Mouse (Mus musculus) thymus, adult 18-20 months (tissue): Measurements from ENCODE around the gene Ppara.
A peak's percentile ranks its signal among the peaks of the same experiment; 100 is the strongest.

Source experiments
- DNase-seq, 2 experiments: peaks; one replicate each; pipeline ENCODE4 v3.0.0; 2022; ENCODE audit warnings: mixed read lengths in 2 of 2

Ppara gene

DNA sequence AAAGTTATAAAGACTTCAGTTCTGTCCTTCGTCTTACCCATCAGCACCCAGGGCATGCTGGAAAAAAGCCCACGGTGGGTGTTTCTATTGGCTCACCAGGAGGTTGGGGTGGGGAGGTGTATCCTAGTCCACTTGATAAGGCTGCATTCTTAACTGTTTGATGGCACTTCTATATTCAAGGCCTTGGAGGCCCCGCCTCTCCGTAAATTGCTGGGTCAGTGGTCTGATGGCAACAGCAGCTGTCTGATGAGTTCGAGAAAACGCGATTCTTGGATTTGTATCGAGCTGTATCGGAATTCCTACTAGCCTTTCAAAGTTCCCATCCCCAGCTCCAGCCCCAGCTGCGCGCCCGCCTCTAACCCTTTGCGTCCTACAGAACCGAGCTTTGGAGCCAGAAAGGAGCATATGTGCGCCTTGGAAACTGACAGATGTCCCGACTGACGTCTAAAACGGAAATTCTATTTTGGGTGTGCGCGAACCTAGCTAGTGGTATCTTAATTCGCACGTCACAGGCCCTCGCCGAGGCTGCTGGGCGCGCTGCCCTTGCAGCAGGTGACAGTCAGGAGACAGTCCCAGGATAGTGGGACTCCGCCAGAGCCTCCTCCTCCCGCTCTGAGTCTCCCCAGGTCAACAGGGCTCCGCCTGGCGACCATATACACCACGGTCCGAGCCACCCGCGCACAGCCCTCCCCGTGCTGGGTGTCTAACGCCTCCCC is 76.2 kb downstream of the Ppara start:
- DNase-seq = peak in 1 of 2 experiments; percentile 18

DNA sequence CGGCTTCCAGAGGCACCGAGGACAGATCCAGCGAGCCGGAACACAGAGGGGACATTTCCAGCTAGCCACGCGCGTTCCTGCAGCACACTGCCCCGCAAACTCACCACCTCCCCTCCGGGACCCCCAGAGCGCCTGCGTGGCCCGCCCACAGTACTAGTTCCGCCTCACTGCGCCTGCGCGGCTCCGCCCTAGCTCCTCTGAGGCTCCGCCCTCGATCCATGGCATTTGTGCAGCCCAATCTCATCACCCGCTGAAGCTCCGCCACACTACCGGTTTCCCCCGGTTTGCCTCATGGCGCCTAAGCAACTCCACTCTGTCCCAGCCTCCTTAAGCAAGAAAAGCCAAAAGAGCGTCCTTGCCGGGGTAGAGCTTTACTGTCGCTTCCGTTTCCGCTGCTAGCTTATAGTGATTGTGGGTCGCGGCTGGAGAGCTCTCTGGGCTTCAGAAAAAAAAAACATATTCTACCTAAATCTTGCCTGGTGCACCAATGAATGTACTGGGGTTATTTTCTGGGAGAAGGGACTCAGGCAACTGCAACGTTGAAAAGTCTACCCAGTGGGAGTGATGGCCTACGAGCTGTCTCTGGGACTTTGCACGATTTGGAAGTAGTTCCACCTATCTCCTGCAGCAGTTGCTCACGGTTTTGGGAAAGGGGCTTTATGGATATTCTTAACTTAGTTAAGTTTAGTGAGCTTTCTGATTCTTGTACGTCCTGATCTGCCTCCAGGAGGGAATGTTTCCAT is 76.9 kb downstream of the Ppara start, which contains the start of gene Cdpf1:
Gene Cdpf1 (minus strand): TSS at position 163 of the 743 bp plus-strand sequence.
- DNase-seq = peak; percentile 98

DNA sequence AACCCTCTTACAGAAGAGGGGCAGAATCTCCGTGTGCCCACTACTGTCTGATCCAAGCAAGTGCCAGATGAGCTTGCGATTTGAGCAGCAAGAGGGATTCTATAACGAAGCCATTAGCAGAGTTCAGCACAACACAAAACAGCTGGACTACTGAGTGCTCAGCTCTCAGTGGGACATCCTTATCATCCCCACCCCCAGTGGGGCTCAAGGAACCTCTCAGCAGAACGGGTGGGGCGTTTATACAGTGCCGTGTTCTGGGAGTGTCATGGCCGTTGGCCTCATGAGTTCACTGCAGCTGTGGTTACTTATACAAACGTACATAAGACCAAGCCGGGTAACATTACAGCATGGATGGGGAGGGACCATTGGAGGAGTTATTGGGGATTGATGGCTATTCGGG is 78.6 kb downstream of the Ppara start:
- DNase-seq = no peak

DNA sequence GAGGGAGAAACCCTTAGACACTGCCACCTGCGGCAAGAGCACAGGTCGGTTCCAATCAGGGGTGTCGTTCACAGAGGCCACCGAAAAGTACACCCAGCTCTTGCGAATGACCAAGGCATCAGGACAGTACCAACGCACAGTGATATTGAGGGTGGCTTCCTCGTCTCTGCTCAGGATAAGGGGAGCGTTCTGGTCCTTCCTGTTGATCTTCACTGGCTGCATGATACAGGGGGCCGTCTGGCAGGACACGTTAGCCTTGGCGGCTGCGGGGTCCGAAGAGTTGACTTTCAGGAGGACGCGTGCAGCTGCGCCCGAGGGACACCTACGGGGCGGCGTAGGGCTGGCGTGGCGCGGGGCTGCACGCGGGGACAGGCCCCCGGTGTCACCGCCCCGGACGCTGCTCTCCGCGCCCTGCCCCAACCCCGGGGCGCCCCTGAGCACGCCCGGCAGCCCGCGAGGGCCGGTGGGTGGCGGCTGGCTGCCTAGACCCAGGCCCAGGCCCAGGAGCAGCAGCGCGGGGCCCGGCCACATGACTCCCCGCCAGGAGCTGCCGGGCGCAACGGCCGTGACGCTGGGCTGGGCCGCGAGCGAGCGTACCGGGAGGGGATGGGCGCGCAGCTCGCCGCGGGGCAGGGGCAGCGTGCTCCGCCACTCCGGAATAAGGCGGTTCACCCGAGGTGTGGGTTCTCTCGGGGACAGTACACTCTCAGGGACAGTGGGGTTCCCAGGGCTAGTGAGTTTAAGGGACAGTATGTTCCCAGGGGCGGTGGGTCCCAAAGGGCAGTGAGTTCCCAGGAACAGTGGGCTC is 86.6 kb downstream of the Ppara start, which contains the start of gene Pkdrej:
Gene Pkdrej (minus strand): TSS at position 532 of the 808 bp plus-strand sequence.
- no peak for DNase-seq

DNA sequence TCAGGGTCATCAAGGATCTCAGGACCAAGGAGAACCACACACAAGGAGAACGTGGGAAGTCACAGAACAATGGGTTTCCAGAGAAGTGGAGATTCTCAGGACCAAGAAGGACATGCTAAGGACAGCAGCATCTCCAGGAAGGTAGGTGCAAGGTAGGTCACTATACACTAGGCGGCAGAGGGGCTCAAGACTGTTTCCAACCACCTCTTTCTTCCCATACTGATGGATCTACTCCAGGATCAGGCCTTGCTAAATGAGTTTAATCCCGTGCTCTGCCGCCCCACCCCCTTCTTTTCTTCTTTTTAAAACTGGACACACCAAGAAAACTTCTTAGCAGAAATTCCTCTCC is 87.2 kb downstream of the Ppara start:
- no peak for DNase-seq

DNA sequence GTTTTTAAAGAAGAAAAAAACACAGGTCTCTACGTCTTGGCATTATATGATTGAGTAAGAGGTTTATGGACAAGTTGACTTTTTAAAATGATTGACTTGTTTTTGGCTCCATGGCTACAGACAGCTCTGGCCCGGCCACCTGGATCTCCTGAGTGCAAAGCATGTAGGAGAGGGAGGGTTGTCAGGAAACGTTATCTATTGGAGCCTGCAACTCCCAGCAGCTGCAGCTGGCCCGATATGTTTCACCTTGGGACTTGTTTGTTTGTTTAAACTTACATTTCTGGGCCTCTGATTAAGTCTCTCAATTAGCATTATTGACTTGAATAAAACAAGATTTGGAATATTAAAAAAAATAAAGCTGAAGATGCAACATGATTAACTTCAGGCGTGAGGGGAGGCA is 91.9 kb downstream of the Ppara start:
- no peak for DNase-seq

DNA sequence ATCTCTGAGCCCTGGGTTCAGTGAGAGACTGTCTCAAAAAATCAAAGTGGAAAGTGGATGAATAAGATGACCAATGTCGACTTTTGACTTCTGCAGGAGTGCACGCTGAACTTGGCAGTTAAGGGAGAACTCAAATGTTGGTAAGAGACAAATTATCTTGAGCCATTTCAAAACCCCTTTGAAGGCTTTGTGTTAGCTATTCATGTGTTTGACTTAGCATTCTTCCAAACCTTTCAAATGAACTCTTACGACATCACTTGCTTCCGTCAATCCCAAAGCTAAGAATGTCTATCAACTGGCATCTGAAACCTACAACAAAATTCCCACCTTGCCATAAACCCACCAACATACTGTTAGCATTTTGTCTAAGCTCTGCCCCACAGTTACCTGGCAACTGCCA is 93.3 kb downstream of the Ppara start:
- no peak for DNase-seq

DNA sequence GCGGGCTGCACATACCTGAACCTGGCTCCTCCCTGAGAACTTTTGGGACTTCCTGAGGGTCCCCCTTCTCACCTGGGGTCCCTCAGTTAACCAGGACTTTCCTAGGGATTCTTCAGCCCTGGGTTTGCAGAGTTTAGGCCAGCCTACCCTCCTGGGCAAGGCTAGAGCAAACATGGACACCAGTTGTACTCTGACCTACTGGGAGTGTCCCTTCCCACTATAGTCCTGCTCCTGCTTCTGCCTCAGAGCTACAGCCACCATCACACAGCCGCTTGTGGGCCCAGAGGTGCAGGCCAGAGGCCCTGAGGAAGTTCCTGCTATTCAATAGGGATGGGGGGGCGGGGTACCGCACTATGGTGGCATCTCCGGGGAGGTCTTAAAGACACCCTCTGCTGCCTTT is 94.7 kb downstream of the Ppara start:
- no peak for DNase-seq

DNA sequence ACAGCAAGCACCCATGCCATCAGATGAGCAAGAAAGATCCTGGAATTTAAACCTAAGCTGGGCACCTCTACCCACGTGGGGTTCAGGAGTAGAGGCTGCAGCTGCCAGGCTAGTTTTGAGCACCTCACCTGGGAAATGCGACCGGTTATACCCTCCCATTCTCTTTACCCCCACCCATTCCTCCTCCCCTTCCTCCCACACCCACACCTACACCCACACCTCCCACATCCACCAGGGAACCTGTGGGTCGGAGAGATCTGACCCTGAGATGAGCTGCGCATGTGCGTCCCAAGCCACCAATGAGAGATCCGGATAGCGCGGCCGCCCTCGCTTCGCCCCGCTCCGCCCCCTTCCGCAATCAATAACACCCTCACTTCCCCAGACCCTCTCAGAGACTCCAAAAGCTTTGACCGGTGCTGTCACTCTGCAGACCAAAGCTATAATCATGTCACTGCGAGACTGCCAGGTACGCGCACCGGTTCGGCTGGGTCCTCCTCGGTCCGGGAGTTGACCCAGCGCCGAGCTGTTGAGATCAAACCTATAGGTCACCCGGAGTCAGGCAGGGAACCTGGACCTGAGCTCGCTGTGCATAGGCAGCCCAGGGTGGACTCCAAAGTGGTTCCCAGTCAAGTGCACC is 97.3 kb downstream of the Ppara start, which contains the start of gene Ttc38:
Gene Ttc38 (plus strand): TSS at position 353 of the 637 bp plus-strand sequence.
- DNase-seq = peak; percentile 78 to 85

DNA sequence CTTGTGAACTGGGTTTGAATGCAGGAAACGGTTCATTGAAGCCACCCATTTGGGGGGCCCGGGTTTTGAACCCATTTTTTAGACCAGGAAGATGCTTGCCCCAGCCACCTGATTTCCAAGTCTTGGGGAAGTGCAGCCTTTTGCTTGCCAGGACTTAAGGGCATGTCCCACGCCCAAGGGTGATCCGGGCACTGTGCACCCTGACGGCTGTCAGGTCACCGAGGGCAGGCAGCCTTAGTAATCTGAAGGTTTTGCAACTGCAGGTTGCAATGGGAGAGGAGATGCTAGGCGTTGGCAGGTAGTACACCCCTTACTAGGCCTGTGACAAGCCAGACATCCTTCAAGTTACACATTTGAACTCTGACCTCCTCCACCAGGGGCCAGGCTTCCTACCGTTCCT is 97.8 kb downstream of the Ppara start:
- no peak for DNase-seq

DNA sequence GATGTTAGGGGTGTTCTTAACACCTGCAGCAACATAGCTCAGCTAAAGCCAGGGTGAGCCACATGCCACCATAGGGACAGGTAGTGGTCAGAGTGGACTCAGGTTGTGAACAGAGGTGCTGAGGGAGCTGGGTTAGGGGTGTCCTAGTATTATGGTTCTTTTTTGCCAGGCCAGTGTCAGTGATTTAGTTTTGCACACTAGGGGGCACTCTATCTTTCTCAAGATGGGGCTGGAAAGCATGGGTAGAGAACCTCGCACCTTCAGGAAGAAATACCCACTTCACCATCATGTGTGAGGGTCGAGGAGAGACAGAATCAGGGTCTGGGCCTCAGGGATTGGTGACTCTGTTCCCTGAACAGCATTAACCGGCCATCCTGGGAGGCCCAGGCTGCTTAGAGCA is 100.6 kb downstream of the Ppara start:
- no peak for DNase-seq

DNA sequence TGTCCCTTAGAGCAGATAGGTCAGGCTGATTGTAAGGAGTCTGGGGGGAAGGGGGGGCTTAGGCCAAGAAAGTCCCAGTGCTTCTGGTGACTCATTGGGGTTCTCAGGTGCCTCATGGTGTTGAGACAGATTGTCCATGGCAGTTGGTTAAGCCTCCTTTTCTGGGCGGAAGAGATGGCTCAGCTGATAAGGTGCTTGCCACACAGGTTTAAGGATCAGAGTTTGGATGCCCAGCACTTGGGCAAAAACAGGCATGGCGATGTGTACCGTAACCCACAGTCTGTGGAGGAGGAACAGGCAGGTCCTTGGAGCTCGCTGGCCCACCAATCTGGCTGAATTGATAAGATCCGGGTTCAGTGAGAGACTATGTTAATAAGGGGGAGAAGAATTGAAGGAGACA is 102.1 kb downstream of the Ppara start:
- DNase-seq = no peak

DNA sequence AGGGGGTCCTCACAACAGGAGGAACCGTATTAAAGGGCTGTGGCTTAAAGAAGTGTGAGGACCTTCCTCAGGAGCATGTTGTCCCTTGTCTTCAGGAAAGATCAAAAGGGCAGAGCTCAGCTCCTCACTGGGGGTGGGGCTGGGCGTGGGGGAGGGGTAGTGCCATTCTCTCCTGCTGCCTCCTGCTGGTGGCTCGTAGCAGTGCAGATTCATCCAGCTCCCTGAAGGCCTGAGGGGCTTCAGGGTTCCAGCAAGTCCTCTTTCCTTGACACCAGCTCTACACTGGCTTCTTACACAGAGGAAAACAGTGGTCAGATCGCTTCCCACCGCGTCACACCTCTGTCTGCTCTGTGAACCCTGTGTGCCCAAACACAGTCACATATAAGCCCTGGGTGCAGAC is 106.2 kb downstream of the Ppara start:
- DNase-seq = no peak

DNA sequence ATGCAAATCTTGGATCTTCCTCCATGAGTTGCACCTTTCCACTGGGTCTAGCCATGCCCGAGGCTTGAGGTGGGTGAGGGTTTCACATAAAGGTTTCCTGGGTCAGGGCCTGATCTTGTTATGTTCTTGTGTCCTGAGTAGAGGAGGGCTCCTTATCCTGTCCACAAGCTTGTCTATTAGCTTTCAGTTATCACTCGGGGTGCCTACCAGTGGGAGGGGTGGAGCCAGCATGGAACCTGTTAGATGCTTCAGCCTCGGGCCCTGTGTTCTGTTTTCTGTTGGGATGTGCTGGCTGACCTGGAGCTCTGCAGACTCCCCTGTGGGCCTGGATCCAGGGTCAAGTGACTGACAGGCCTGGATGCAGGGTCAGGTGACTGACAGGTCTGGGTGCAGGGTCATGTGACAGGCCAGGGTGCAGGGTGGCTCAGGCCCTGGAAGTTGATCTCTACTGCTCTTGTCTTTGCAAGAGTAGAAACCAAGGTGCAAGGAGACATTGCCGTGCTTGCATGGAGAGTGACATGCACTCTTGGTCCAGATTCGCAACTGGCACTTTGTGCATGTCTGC is 107.1 kb downstream of the Ppara start:
- DNase-seq = no peak

DNA sequence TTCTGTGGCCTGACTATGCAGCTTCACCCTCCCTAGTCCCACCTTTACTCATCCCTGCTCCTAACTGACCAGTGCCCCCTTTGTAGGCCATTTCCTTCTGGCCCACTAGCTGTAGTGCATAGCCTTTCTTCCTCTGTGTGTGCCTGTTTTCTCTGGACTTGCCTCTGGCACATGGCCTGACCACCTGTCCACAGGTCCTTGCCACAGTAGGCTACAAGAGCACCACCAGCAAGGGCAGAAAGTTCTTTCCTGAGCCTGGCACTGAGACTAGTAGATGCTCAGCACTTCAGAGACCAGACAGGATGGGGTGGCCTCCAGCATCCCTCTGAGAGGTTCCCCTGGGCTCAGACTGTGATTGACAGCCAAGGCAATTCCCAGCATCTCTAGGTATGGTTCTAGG is 110.3 kb downstream of the Ppara start:
- no peak for DNase-seq

DNA sequence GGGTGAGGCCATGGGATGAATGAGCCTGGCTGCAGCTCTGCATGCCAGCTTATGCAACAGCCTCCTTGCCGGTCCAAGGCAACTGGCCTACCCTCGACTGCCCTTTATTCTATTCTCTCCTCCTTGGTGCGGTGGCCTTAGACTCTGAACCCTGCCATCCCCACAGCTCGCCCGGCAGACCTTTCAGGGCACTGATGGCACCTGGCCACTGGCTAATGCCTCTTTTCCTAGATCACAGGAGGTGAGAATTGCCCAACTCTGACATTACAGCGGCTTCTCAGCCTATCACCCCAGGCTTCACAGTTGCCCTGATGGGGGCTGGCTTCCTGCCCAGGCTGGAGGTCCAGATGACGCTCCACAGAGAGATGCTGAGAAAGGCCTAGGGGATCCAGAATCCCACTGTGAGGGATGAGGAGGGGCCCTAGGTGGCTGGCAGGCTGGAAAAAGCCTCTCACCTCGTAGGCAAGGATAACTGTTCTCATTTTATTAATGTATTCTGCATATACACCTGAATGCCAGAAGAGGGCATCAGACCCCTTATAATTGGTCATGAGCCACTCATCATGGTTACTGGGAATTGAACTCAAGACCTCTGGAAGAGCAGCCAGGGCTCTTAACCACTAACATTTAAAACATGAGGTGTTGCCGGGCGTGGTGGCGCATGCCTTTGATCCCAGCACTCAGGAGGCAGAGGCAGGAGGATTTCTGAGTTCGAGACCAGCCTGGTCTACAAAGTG is 117.0 kb downstream of the Ppara start:
- no peak for DNase-seq
